Mouse (Mus musculus): Measurements from ENCODE around the gene S100a4. TPM values are rescaled to one million over a fixed set of nuclear protein-coding genes. Genes with fewer than 3 reads are reported as not detected.

Gene S100a4
- 10 to 100 TPM in 2 of 4 experiments, 1 to 10 TPM in 2; 5.9 to 16.2 (median 9.5) TPM for total RNA-seq (2022)

- no peak for DNase-seq (ENCODE audit: low spot score)
Measured at GRCm38 (mm10) chr3:90603623-90604022, at the start of gene S100a4. Gene S100a4 (plus strand): TSS chr3:90603771.

GRCm38 (mm10) chr3:90555954-90556353 is 47.6 kb upstream of the S100a4 start:
- DNase-seq (ENCODE audit: low spot score), result peak; percentile 45

- DNase-seq (ENCODE audit: low spot score), result no peak
Measured at GRCm38 (mm10) chr3:90560008-90560628, 43.5 kb upstream of the S100a4 start, which contains the start of gene S100a3. Gene S100a3 (plus strand): TSS chr3:90560578.

- DNase-seq (ENCODE audit: low spot score), result peak; percentile 31
Measured at GRCm38 (mm10) chr3:90574691-90575090, 28.9 kb upstream of the S100a4 start.

- DNase-seq (ENCODE audit: low spot score), result no peak
Measured at GRCm38 (mm10) chr3:90575320-90575719, 28.3 kb upstream of the S100a4 start.

- no peak for DNase-seq (ENCODE audit: low spot score)
Measured at GRCm38 (mm10) chr3:90576351-90577001, 27.1 kb upstream of the S100a4 start.

- DNase-seq (ENCODE audit: low spot score), result no peak
Measured at GRCm38 (mm10) chr3:90579433-90579832, 24.1 kb upstream of the S100a4 start.

- DNase-seq (ENCODE audit: low spot score), result no peak
Measured at GRCm38 (mm10) chr3:90581141-90581540, 22.4 kb upstream of the S100a4 start.

GRCm38 (mm10) chr3:90582156-90582555 is 21.4 kb upstream of the S100a4 start:
- DNase-seq (ENCODE audit: low spot score), result no peak

GRCm38 (mm10) chr3:90582556-90582955 is 21.0 kb upstream of the S100a4 start:
- no peak for DNase-seq (ENCODE audit: low spot score)

- peak; percentile 66 for DNase-seq (ENCODE audit: low spot score)
Measured at GRCm38 (mm10) chr3:90583893-90584292, 19.7 kb upstream of the S100a4 start.

- peak; percentile 75 for DNase-seq (ENCODE audit: low spot score)
Measured at GRCm38 (mm10) chr3:90585595-90585994, 18.0 kb upstream of the S100a4 start.

- DNase-seq (ENCODE audit: low spot score), result no peak
Measured at GRCm38 (mm10) chr3:90586016-90586643, 17.4 kb upstream of the S100a4 start.

- DNase-seq (ENCODE audit: low spot score), result peak; percentile 77
Measured at GRCm38 (mm10) chr3:90586906-90587305, 16.7 kb upstream of the S100a4 start.

GRCm38 (mm10) chr3:90587361-90588101 is 16.0 kb upstream of the S100a4 start:
- DNase-seq (ENCODE audit: low spot score), result peak; percentile 32

- DNase-seq (ENCODE audit: low spot score), result no peak
Measured at GRCm38 (mm10) chr3:90589390-90589789, 14.2 kb upstream of the S100a4 start.

- DNase-seq (ENCODE audit: low spot score), result no peak
Measured at GRCm38 (mm10) chr3:90589947-90590346, 13.6 kb upstream of the S100a4 start, which contains the start of gene S100a2. Gene S100a2 (plus strand): TSS chr3:90590247.

- DNase-seq (ENCODE audit: low spot score), result no peak
Measured at GRCm38 (mm10) chr3:90594466-90594865, 9.1 kb upstream of the S100a4 start.

- no peak for DNase-seq (ENCODE audit: low spot score)
Measured at GRCm38 (mm10) chr3:90595556-90595955, 8.0 kb upstream of the S100a4 start.

GRCm38 (mm10) chr3:90596810-90597209 is 6.8 kb upstream of the S100a4 start:
- no peak for DNase-seq (ENCODE audit: low spot score)

GRCm38 (mm10) chr3:90597736-90598135 is 5.8 kb upstream of the S100a4 start:
- no peak for DNase-seq (ENCODE audit: low spot score)

GRCm38 (mm10) chr3:90598212-90598611 is 5.4 kb upstream of the S100a4 start:
- DNase-seq (ENCODE audit: low spot score), result no peak
